Mouse (Mus musculus) ovary, postnatal 36 days (tissue): ENCODE results near the gene Rpgrip1.
A peak's percentile ranks its signal among the peaks of the same experiment; 100 is the strongest.

Experiments
- DNase-seq: peaks from one replicate; pipeline ENCODE4 v3.0.0; 2022; ENCODE audit warnings: low spot score, mixed read lengths

The Rpgrip1 gene

GRCm38 (mm10) chr14:52197156-52197878, 86.8 kb downstream of the Rpgrip1 start, which contains the start of gene Supt16:
Gene Supt16, minus strand, starts transcription at chr14:52197416.
- DNase-seq = peak; percentile 81

- DNase-seq = no peak
Observed at GRCm38 (mm10) chr14:52198141-52198540, 87.6 kb downstream of the Rpgrip1 start.

GRCm38 (mm10) chr14:52199412-52199811, 88.9 kb downstream of the Rpgrip1 start:
- DNase-seq = no peak
